Mouse (Mus musculus) urinary bladder, postnatal 4 days (tissue): ENCODE results near the gene Samd5.

Source experiments
- DNase-seq, 2 experiments: peaks; one replicate each; pipeline ENCODE4 v3.0.0; 2021 to 2022; ENCODE audit warnings: low spot score in 2 of 2

The Samd5 gene

GRCm38 (mm10) chr10:9674561-9675521, at the start of gene Samd5:
Gene Samd5 (minus strand): TSS chr10:9675208.
- DNase-seq = peak in 1 of 2 experiments; percentile 36

DNA sequence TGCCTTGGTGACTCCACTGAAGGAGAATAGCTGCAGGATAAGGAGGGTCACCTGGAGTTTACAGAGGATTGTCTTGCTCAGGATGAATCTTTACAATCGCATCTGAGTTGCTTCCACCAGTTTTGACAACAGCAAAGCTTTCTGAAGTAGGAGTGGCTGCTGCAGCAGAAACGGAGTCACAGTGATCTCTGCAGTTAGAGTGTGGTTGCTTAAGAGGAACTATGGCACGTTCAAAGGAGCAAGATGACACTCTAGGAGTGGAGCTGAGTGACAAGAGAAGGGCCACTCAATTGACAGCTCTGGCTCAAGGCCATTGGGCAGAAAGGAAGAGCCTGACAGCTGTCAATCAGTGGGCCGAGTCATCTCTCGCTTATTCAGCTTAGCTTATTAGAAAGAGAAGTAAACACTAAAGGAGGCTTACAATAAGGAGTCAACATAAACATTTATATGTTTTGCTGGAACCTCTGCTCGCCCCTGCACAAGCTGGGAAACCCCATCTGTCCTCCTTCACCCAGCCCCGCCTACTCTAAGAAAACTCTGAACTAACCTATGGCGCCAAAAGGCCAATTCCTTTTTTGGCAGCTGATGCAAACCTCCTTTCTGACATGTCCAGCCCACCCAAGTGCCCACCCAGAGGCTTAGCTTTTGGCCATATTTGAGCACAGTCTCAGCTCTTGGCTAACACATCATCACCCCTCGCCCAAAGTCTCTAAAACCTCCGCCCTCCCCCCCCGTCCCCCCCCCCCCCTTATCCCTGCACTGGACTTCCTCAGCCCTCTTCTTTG, 47.7 kb upstream of the Samd5 start:
- DNase-seq = no peak

DNA sequence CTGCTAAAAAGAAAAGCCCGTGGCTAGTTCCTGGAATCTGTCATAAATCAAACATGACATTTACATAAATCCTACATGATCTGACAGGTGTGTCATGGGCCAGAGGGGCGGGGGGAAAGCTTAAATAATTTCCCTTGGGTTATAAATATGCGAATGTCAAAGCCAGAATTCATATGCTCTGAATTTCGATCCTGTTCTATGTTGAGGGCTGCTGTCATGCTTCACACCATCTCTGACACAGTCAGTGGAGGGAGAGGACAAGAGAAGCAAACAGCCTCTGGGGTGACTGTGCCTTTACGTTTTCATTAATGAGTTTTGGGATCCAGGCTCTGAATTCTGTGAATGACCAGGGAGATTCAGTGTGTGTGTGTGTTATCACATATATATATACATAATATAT, 45.0 kb upstream of the Samd5 start:
- no peak for DNase-seq

DNA sequence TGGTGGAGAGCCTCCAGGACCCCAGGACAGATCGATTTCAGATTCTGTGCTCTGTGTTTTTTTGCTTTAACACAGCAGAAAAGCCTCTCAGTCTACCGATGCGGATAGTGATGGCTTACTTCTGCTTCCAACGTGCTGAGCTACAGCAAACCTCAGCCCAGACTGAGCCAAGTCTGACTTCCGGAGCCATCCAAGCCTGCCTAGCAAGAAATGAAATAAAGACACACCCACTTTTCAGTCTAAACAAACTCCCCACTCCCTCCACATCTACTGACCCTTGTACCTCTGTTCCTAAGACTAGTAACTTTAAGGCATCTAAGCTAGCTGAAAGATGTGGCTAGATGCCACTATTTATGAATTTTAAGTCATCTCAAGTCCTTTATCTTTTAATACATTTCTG, 43.1 kb upstream of the Samd5 start:
- no peak for DNase-seq

DNA sequence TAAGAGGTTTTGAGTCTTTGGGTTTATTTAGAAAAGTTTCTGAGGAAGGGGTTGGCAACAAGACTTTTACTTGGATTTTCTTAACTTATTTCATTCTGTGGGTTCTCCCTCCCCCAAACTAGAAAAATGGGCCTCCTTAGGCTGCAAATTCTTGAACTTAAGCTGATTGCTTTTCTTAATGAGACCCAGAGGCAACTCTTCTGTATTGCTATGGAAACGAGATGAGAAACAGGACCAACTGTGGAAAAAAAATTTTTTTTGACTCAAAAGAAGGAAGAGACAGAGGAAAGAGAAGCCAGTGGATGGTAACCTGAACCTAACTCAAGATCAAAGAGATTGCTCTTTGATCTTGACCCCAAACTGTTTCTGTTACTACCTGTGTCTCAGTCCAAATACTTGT, 29.9 kb upstream of the Samd5 start:
- DNase-seq = no peak

DNA sequence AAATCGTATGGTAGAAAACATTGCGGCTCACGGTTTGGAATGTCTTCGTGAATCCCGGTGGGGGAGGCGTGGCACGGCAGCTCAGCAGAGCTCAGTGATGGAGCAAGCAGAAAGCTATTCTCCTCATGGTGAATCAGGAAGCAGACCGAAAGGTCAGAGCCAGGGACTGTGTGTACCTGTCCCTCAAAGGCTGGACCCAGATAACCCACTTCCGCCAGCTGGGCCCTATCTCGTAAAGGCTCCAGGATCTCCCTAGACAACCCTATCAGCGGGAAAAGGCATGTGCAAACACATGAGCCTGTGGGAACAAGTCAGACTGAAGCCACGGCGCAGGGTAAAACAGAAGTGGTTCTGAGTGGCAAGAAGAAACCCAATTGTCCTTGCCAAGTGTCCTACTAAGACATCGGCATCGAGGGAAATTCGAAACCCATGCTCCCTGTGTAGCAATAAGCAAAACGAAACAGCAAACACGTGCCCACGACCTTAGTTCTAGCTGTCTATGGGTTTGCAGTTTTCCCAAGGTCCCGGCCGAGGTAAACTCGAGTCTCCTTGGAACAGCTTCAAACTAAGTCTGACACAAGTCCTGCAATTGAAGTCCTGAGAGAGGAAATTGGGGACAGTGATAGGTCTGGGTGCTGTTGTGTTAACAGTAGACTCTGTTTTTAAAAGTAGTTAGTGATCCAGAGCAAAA, 24.2 kb upstream of the Samd5 start:
- DNase-seq = no peak

DNA sequence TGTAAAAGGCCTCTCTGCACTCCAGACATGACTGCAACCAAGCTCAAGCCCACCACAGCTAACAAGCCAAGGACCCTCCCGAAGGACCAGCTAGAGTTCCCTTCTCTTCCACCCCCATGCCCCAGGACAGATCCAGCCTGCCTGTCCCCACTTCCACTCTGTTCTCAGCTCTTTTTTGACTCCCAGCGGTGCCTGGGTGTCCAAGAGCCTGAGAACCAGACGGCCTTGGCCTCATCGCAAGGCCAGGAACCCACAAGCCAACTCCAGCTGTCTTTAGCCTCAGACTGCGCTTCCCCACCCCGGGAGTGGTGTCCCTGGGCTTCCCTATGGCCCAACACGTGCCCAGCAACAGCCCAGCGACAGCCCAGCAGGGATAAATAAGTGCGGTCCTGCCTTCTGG, 23.1 kb upstream of the Samd5 start:
- DNase-seq = no peak

GRCm38 (mm10) chr10:9696543-9697141, 21.6 kb upstream of the Samd5 start:
- no peak for DNase-seq

DNA sequence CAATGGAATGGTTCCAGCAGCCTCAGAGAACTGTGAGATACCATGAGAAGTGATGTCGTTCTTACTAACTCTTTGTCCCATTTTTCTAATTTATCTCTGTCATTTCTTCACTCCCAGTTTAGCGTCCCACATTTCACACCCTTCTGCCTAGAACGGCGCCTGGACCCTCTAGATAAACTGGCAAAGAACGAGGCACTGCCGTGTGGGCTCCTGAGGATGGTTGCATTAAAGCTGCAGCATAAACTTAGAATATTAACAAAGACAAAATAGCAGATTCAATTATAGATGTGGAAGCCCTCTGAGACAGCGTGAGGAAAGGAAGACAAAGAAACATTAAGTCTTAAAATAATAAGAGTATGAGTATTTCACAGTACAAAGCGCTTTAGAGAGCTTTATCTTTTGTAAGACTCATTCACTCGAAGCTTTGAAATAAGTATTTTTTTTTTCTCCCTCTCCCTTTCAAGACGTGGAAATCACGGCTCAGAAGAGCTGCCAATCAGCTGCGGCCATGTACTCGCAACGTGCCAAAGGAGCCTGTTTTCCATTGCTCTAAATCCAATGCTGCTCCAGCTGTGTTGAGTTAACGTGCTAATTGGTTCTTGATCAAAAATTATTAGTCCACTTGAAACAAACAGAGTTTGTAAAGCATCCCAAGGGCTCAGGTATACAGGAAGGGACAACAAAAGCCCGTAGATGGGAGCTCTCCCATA, 19.1 kb upstream of the Samd5 start:
- no peak for DNase-seq

DNA sequence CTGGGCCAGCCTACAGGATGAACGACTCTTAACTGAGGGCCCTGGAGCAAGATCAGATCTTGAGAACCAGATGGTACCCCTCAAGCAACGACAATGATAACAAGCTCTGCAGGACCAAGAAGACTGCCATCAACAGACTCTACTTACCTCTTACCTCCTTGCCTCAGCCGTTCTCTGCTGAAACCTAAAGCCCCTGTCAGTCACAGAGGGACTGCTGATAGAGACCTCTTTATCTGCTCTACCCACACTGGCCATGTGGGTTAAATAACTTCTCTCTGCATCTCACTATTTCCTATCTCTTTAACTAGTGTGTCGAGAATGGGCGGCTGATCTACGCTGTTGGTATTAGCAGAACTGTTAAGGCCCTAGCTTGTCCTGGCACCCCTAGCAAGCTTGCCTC, 5.9 kb upstream of the Samd5 start:
- DNase-seq = no peak

- no peak for DNase-seq
Observed at GRCm38 (mm10) chr10:9679911-9680310, 4.9 kb upstream of the Samd5 start.

DNA sequence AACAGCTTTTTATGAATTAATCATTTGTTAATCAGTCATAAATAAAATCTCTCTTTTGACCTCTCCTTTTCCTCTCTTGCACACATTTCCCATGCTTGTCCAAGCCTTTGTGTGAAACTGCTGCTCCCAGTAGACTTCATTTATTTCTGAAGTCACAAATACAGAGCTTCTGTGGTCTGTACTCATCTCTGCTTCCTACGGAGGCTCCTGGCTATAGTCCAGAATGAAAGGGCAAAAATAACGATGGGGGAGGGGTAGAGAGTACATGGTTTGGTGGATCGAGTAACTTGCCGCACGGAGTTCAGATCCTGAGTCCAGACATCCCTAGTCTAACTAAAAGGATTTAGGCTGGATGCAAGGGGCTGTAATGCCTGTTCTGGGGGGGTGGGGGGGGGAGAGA, 3.1 kb upstream of the Samd5 start:
- DNase-seq = no peak

DNA sequence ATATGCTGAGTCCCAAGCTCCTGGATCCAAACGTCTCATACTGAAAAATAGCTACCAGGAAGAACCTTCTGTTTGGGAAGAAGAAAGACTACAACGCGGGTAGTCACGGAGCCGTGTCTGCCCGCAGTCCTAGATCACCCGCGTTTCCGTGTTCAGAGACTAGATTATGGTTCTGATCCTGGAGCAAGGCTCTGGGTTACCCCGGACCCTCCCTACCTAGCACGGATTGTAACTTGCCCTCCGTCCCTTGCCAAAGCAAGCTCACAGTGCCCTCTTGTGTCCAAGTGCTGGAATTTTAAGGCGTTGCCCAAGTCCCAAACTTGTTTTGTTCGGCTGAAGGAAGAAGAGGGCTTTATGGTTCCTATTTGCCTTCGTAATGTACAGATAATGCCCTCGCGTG, 1.9 kb upstream of the Samd5 start:
- DNase-seq = peak; percentile 66 to 73

GRCm38 (mm10) chr10:9676418-9676786, 1.4 kb upstream of the Samd5 start:
- no peak for DNase-seq

GRCm38 (mm10) chr10:9675550-9676417, 776 bp upstream of the Samd5 start:
- DNase-seq = no peak

DNA sequence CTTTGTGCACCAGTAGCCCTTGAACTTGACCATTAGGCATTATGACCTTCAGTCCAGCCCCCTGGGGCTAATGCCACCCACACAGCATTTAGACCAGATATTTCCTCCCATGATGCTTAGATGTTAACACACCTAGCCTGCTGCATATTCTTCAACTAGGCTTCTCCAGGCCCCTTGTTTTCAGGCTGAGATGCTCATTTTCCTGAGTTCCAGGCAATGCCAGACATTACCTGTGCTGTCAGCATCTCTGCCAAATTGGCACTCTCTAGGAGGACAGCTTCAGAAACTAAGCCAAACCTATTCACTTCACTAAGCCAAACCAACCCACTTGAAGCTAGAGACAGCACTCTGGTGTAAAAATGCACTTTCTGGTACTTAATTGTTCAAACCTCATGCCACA, 1.7 kb downstream of the Samd5 start:
- no peak for DNase-seq

GRCm38 (mm10) chr10:9672751-9673150, 2.3 kb downstream of the Samd5 start:
- DNase-seq = no peak

- DNase-seq = no peak
Observed at GRCm38 (mm10) chr10:9670351-9670750, 4.7 kb downstream of the Samd5 start.

DNA sequence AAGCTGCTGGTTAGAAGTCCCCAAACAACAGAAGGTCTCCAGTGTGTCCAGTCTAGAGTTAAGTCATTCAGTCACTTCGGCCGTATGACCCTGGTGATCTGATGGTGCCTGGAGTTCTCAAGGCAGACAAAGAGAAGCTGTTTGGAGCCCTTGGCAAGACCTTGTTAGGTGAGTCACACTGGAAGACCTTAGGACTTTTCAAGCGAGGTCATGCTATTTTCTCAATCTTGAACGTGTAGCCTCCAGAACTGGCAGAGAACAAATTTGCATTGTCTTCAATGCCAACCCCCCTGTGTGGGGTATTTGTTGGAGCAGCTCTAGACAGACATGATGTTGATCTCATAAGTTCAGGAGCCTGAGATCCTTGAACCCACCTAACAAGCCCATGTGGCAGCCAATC, 6.2 kb downstream of the Samd5 start:
- no peak for DNase-seq

DNA sequence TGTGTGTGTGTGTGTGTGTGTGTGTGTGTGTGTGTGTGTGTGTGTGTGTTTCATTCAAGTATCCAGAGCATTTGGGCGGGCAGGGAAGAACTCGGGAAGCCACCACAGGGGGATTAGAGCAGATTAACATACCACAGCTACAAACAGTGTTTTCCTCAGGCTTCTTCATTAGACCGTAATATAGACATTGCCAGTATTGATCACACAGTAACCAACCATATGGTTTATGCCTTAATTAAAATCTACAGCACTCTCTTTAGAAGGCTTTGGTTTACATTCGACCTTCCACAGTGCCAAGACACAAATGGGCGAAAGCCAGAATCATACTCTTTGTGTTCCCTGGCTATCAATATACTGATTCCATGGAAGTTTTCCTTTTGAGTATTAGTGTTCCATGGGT, 22.1 kb downstream of the Samd5 start:
- no peak for DNase-seq
